Comparison of ENCODE assay signal across 20 mouse cellular contexts in the genomic region with DNA sequence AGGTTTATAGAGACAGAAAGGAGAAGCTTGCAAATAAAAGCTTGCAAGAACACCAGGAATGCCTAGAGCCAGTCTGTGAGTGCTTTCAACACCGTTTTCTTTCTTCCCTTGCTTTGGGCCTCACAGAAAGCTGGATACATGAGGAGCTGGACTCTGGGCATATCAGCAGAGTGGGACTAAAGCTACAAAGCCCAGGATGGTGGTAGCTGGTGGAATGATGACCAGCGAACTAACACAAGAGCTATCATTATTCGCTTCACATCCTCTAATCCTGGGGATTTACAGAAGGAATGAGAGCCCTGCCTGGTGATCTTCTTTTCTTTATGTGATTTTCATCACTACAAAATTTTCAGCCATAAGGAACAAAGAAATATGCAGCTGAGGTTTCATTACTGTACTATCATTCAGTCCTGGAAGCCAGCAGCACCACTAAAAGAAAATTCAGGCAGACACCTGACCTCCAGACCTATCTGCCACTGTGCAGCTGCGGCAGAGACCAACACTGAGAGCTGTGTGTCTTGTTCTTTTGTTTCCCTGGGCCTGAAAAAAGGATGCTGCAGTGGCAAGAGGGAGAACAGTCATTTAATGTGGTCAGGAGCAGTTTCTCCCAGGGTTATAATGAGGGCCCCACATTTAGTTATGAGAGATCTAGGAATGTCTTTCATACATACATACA.
DNase-seq lines count a peak whose midpoint lies in the region; ATAC-seq and TF ChIP-seq lines count a peak whose summit lies in the region.
"Had no signal": no experiment of that assay in that cellular context is flagged by ENCODE, and none has a peak within 500 bp of the region (broad histone marks: within the 10 kb centered on the region; RNA-seq: fewer than 3 reads in every experiment).

No protein-coding gene starts in this region.

- TF ChIP-seq CTCF in brain, embryonic 14.5 days (IDR thresholded peaks at IDR 0.05; ENCODE audit: borderline replicate concordance, extremely low read depth, insufficient read depth, insufficient read length) = no peak
- TF ChIP-seq CTCF in forebrain, postnatal 0 days (IDR thresholded peaks at IDR 0.05; ENCODE audit: low read depth) = no peak
- no peak for TF ChIP-seq CTCF in midbrain, postnatal 0 days (IDR thresholded peaks at IDR 0.05)

- no peaks in the 10 kb centered on the region for H3K36me3 ChIP-seq in forebrain, postnatal 0 days (ENCODE audit: insufficient read depth)
- H3K36me3 ChIP-seq in midbrain, embryonic 10.5 days = peaks cover 48% of the 10 kb centered on the region
- H3K36me3 ChIP-seq in midbrain, postnatal 0 days (ENCODE audit: insufficient read depth, low read length) = no peaks in the 10 kb centered on the region
- no peaks in the 10 kb centered on the region for H3K36me3 ChIP-seq in intestine, embryonic 16.5 days (ENCODE audit: control insufficient read depth, insufficient read depth, low read length)
- H3K36me3 ChIP-seq: embryonic facial prominence, embryonic 12.5 days; limb, embryonic 12.5 days; liver, embryonic 12.5 days had no signal

- WGBS in forebrain, postnatal 0 days = 56% methylated on average over 4 of the region's 4 CpGs
- 75% methylated on average over 4 of the region's 4 CpGs for WGBS in midbrain, embryonic 10.5 days
- WGBS in midbrain, postnatal 0 days = 50% methylated on average over 4 of the region's 4 CpGs
- 66% methylated on average over 4 of the region's 4 CpGs for WGBS in intestine, embryonic 16.5 days

- peak; percentile 57 for DNase-seq in brain, embryonic 14.5 days (ENCODE audit: low read depth)
- DNase-seq in forebrain, postnatal 0 days = no peak
- DNase-seq in midbrain, embryonic 10.5 days (ENCODE audit: low spot score) = no peak
- DNase-seq in midbrain, postnatal 0 days (ENCODE audit: low spot score) = no peak
- no peak for DNase-seq in testis, postnatal 10 days (ENCODE audit: low spot score)
- DNase-seq in cerebellum, adult 11 months = no peak
- DNase-seq: adrenal gland, adult 2 months; cerebellum, adult 9-11 months; gastrocnemius, postnatal 10 days; heart, adult 11 months; heart, postnatal 4 days; lung, adult 2 months; lung, postnatal 36 days; thymus, adult 2 months had no signal

- no peak overlapping the region for H3K4me3 ChIP-seq in forebrain, postnatal 0 days (ENCODE audit: low read depth, low read length)
- no peak overlapping the region for H3K4me3 ChIP-seq in midbrain, embryonic 10.5 days
- no peak overlapping the region for H3K4me3 ChIP-seq in midbrain, postnatal 0 days (ENCODE audit: low read depth, low read length)
- no peak overlapping the region for H3K4me3 ChIP-seq in intestine, embryonic 16.5 days (ENCODE audit: low read length)
- H3K4me3 ChIP-seq: embryonic facial prominence, embryonic 12.5 days; erythroblast, embryonic 14.5 days; limb, embryonic 12.5 days; liver, embryonic 12.5 days had no signal

- H3K9me3 ChIP-seq in forebrain, postnatal 0 days (ENCODE audit: low read length) = no peaks in the 10 kb centered on the region
- H3K9me3 ChIP-seq in midbrain, embryonic 10.5 days (replicated peaks) = no peaks in the 10 kb centered on the region
- no peaks in the 10 kb centered on the region for H3K9me3 ChIP-seq in midbrain, postnatal 0 days (ENCODE audit: low read length)
- no peaks in the 10 kb centered on the region for H3K9me3 ChIP-seq in intestine, embryonic 16.5 days (ENCODE audit: control insufficient read depth, low read length)
- H3K9me3 ChIP-seq: embryonic facial prominence, embryonic 12.5 days; limb, embryonic 12.5 days; liver, embryonic 12.5 days had no signal

- no peak overlapping the region for H3K4me2 ChIP-seq in forebrain, postnatal 0 days (ENCODE audit: low read depth)
- H3K4me2 ChIP-seq in midbrain, postnatal 0 days (ENCODE audit: low read depth, low read length, poor library complexity, severe bottlenecking) = no peak overlapping the region
- H3K4me2 ChIP-seq in intestine, embryonic 16.5 days (ENCODE audit: low read depth, low read length) = no peak overlapping the region
- H3K4me2 ChIP-seq: embryonic facial prominence, embryonic 12.5 days; limb, embryonic 12.5 days; liver, embryonic 12.5 days had no signal

- ATAC-seq in forebrain, postnatal 0 days = peak; percentile 34; the same call in 1 of the 2 replicates
- ATAC-seq in midbrain, postnatal 0 days (ENCODE audit: low FRiP score) = peak; percentile 14; the same call in 1 of the 2 replicates
- ATAC-seq in intestine, embryonic 16.5 days = no peak
- ATAC-seq: intestine, postnatal 0 days; liver, embryonic 12.5 days had no signal

- H3K27ac ChIP-seq in forebrain, postnatal 0 days (ENCODE audit: low read depth, low read length) = no peak overlapping the region
- H3K27ac ChIP-seq in midbrain, embryonic 10.5 days (replicated peaks) = peak overlapping the region; percentile 42; the same call in 1 of the 2 replicates
- peak overlapping the region; percentile 13; the same call in 1 of the 2 replicates for H3K27ac ChIP-seq in midbrain, postnatal 0 days (ENCODE audit: low read depth, low read length)
- no peak overlapping the region for H3K27ac ChIP-seq in intestine, embryonic 16.5 days (ENCODE audit: low read length)
- H3K27ac ChIP-seq: embryonic facial prominence, embryonic 12.5 days; limb, embryonic 12.5 days; liver, embryonic 12.5 days had no signal

- no peaks in the 10 kb centered on the region for H3K4me1 ChIP-seq in forebrain, postnatal 0 days (ENCODE audit: insufficient read depth)
- H3K4me1 ChIP-seq in midbrain, embryonic 10.5 days = peaks cover 10% of the 10 kb centered on the region; the same call in 1 of the 2 replicates
- no peaks in the 10 kb centered on the region for H3K4me1 ChIP-seq in midbrain, postnatal 0 days (ENCODE audit: insufficient read depth, low read length)
- no peaks in the 10 kb centered on the region for H3K4me1 ChIP-seq in intestine, embryonic 16.5 days (ENCODE audit: control insufficient read depth, insufficient read depth, low read length)
- H3K4me1 ChIP-seq: embryonic facial prominence, embryonic 12.5 days; limb, embryonic 12.5 days; liver, embryonic 12.5 days had no signal

- no peak for TF ChIP-seq POLR2A in brain, embryonic 14.5 days (IDR thresholded peaks at IDR 0.05; ENCODE audit: borderline replicate concordance, extremely low read depth, insufficient read depth, insufficient read length, poor library complexity, severe bottlenecking)

- no peak overlapping the region for H3K9ac ChIP-seq in forebrain, postnatal 0 days
- no peak overlapping the region for H3K9ac ChIP-seq in midbrain, postnatal 0 days (replicated peaks; ENCODE audit: low read length, poor library complexity, severe bottlenecking)
- no peak overlapping the region for H3K9ac ChIP-seq in intestine, embryonic 16.5 days (ENCODE audit: low read depth, low read length)
- H3K9ac ChIP-seq: embryonic facial prominence, embryonic 12.5 days; limb, embryonic 12.5 days; liver, embryonic 12.5 days had no signal

- no peaks in the 10 kb centered on the region for H3K27me3 ChIP-seq in forebrain, postnatal 0 days (ENCODE audit: insufficient read depth, low read length)
- no peaks in the 10 kb centered on the region for H3K27me3 ChIP-seq in midbrain, embryonic 10.5 days (ENCODE audit: low read depth, poor library complexity, severe bottlenecking)
- no peaks in the 10 kb centered on the region for H3K27me3 ChIP-seq in midbrain, postnatal 0 days (ENCODE audit: insufficient read depth, low read length)
- no peaks in the 10 kb centered on the region for H3K27me3 ChIP-seq in intestine, embryonic 16.5 days (replicated peaks; ENCODE audit: control insufficient read depth, insufficient read depth, low read length)
- H3K27me3 ChIP-seq: embryonic facial prominence, embryonic 12.5 days; limb, embryonic 12.5 days; liver, embryonic 12.5 days had no signal

Comparison
In these comparisons a context has a peak if more than half of its experiments do, and no peak if none do; other contexts are left out.
1. H3K27ac ChIP-seq: peak in midbrain, embryonic 10.5 days (single experiment) and midbrain, postnatal 0 days (single experiment); none in forebrain, postnatal 0 days (single experiment) and intestine, embryonic 16.5 days (single experiment).